In the genomic region with DNA sequence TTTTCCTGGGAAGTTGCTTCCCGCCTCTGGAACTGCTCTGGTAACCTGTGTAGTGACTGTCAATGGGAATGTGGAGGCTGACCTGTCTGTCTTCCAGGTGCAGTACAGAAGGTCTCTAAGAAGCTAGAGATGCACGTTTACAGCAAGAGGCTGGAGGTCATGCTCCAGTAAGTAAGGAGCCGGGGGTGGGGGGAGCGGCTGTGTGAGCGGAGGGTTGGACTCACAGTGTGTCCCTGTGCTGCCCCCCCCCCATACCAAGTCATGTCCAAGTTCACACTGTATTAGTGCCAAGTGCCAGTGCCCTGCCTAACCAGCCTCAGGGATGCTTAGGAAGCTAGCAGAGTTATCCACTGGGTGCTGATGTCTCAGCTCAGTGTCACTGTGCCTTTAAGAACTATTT, we compare ENCODE assay signal across 23 mouse cellular contexts. TPM values are rescaled to one million over a fixed set of nuclear protein-coding genes. Genes with fewer than 3 reads are reported as not detected.
DNase-seq lines count a peak whose midpoint lies in the region; ATAC-seq and TF ChIP-seq lines count a peak whose summit lies in the region.
"Had no signal": no experiment of that assay in that cellular context is flagged by ENCODE, and none has a peak within 500 bp of the region (broad histone marks: within the 10 kb centered on the region; RNA-seq: fewer than 3 reads in every experiment).

No protein-coding gene starts in this region.

- no peaks in the 10 kb centered on the region for H3K27me3 ChIP-seq in kidney, adult 2 months (replicated peaks; ENCODE audit: control insufficient read depth, insufficient read depth, low read length)
- H3K27me3 ChIP-seq in kidney, embryonic 16.5 days (ENCODE audit: insufficient read depth, low read length): no peaks in the 10 kb centered on the region
- H3K27me3 ChIP-seq: embryonic facial prominence, embryonic 13.5 days; embryonic facial prominence, embryonic 15.5 days; forebrain, embryonic 12.5 days had no signal

- no peak for ATAC-seq in kidney, embryonic 16.5 days (ENCODE audit: low FRiP score, low TSS enrichment)
- ATAC-seq: forebrain, embryonic 14.5 days had no signal

- H3K4me1 ChIP-seq in kidney, adult 2 months (ENCODE audit: control insufficient read depth, insufficient read depth, low read length): peaks cover 2% of the 10 kb centered on the region; the same call in 1 of the 2 replicates
- peaks cover 4% of the 10 kb centered on the region; the same call in 1 of the 2 replicates for H3K4me1 ChIP-seq in kidney, embryonic 16.5 days (ENCODE audit: insufficient read depth, low read length)

- no peaks in the 10 kb centered on the region for H3K36me3 ChIP-seq in kidney, adult 2 months (ENCODE audit: control insufficient read depth, insufficient read depth, low read length)
- peaks cover 55% of the 10 kb centered on the region for H3K36me3 ChIP-seq in kidney, embryonic 16.5 days (ENCODE audit: insufficient read depth, low read length)

- WGBS in kidney, adult 2 months: 43% methylated on average over 5 of the region's 5 CpGs
- WGBS in kidney, embryonic 16.5 days: 79% methylated on average over 5 of the region's 5 CpGs

- peak; percentile 31 for DNase-seq in kidney, adult 2 months
- DNase-seq in kidney, postnatal 10 days: peak; percentile 54
- DNase-seq in kidney, adult 9 months: no peak
- peak; percentile 39 to 50 for DNase-seq in kidney, postnatal 36 days
- DNase-seq in kidney, adult 11 months: no peak
- DNase-seq in A20 (ENCODE audit: low read depth, low spot score): peak; percentile 71
- DNase-seq: adrenal gland, adult 2 months; adrenal gland, postnatal 10 days; adrenal gland, postnatal 25 days; cerebellum, adult 11 months; cerebellum, adult 18-20 months; cerebellum, adult 8-10 months; cerebellum, adult 9-11 months; cerebellum, postnatal 14 days; cerebellum, postnatal 36 days; embryo, embryonic 11 days had no signal

- no peak overlapping the region for H3K27ac ChIP-seq in kidney, adult 2 months (ENCODE audit: insufficient read depth, low read depth, low read length)
- H3K27ac ChIP-seq in kidney, embryonic 16.5 days (ENCODE audit: low read length): no peak overlapping the region
- H3K27ac ChIP-seq: embryonic facial prominence, embryonic 13.5 days; embryonic facial prominence, embryonic 15.5 days; forebrain, embryonic 10.5 days; forebrain, embryonic 12.5 days had no signal

- H3K9me3 ChIP-seq in kidney, embryonic 16.5 days (ENCODE audit: low read length): no peaks in the 10 kb centered on the region
- H3K9me3 ChIP-seq: embryonic facial prominence, embryonic 13.5 days; embryonic facial prominence, embryonic 15.5 days; forebrain, embryonic 10.5 days; forebrain, embryonic 12.5 days had no signal

- no peak overlapping the region for H3K4me2 ChIP-seq in kidney, embryonic 16.5 days (replicated peaks; ENCODE audit: low read depth, low read length)
- H3K4me2 ChIP-seq: embryonic facial prominence, embryonic 13.5 days; embryonic facial prominence, embryonic 15.5 days; forebrain, embryonic 12.5 days had no signal

- no peak overlapping the region for H3K4me3 ChIP-seq in kidney, adult 2 months (ENCODE audit: insufficient read depth, low read depth, low read length)
- H3K4me3 ChIP-seq in kidney, embryonic 16.5 days (ENCODE audit: low read length): no peak overlapping the region
- H3K4me3 ChIP-seq: embryonic facial prominence, embryonic 13.5 days; embryonic facial prominence, embryonic 15.5 days; erythroblast, embryonic 14.5 days; forebrain, embryonic 10.5 days; forebrain, embryonic 12.5 days had no signal

- no peak overlapping the region for H3K9ac ChIP-seq in kidney, embryonic 16.5 days (replicated peaks; ENCODE audit: low read length)
- H3K9ac ChIP-seq: embryonic facial prominence, embryonic 13.5 days; embryonic facial prominence, embryonic 15.5 days; forebrain, embryonic 12.5 days had no signal

- TF ChIP-seq CTCF in kidney, adult 2 months (conservative IDR thresholded peaks at IDR 0.05; ENCODE audit: insufficient read depth, insufficient read length, low read depth, low read length): no peak

- no peak for TF ChIP-seq POLR2A in kidney, adult 2 months (IDR thresholded peaks at IDR 0.05; ENCODE audit: low read depth, low read length)

RNA-seq across cellular contexts. Expression of a gene that starts 4.0 kb away (rescaled TPM):
- polyA plus RNA-seq in kidney, adult 2 months (2012; rRNA removed): 401 and 498 TPM in 2 replicates
- polyA plus RNA-seq in kidney, embryonic 16.5 days (2015; fragmentation: Nextera tagmentation; extraction: Ambion mirVana): 92.3 and 92.6 TPM in 2 replicates

RNA-seq across cellular contexts. Expression of a gene that starts 26.1 kb away (rescaled TPM):
- polyA plus RNA-seq in kidney, adult 2 months (2012; rRNA removed): 19.3 and 23.6 TPM in 2 replicates
- polyA plus RNA-seq in kidney, embryonic 16.5 days (2015; fragmentation: Nextera tagmentation; extraction: Ambion mirVana): 46.4 and 46.9 TPM in 2 replicates

RNA-seq across cellular contexts. Expression of a gene that starts 27.0 kb away (rescaled TPM):
- 28.2 and 32.1 TPM in 2 replicates for polyA plus RNA-seq in kidney, adult 2 months (2012; rRNA removed)
- polyA plus RNA-seq in kidney, embryonic 16.5 days (2015; fragmentation: Nextera tagmentation; extraction: Ambion mirVana): 118 and 123 TPM in 2 replicates

Comparison
In these comparisons a context has a peak if more than half of its experiments do, and no peak if none do; other contexts are left out.
1. DNase-seq: peak in kidney, adult 2 months (single experiment), kidney, postnatal 10 days (single experiment), kidney, postnatal 36 days (2 of 2) and A20 (single experiment); none in kidney, adult 9 months (single experiment) and kidney, adult 11 months (single experiment).